Mouse (Mus musculus) Muller cell, postnatal 12 days (primary cell): ENCODE measurements around the gene Swsap1.

ENCODE experiments used
- DNase-seq: peaks from one replicate; pipeline ENCODE4 v3.0.0-alpha.2; 2015; ENCODE audit errors: inconsistent ontology term

Gene Swsap1

GRCm38 (mm10) chr9:21955570-21956281 is at the start of gene Swsap1:
Gene Swsap1, plus strand, starts transcription at chr9:21955755.
- peak; percentile 97 for DNase-seq

GRCm38 (mm10) chr9:21908216-21908615 is 47.3 kb upstream of the Swsap1 start:
- DNase-seq = no peak

GRCm38 (mm10) chr9:21909474-21910223 is 45.9 kb upstream of the Swsap1 start:
- DNase-seq = no peak

DNA sequence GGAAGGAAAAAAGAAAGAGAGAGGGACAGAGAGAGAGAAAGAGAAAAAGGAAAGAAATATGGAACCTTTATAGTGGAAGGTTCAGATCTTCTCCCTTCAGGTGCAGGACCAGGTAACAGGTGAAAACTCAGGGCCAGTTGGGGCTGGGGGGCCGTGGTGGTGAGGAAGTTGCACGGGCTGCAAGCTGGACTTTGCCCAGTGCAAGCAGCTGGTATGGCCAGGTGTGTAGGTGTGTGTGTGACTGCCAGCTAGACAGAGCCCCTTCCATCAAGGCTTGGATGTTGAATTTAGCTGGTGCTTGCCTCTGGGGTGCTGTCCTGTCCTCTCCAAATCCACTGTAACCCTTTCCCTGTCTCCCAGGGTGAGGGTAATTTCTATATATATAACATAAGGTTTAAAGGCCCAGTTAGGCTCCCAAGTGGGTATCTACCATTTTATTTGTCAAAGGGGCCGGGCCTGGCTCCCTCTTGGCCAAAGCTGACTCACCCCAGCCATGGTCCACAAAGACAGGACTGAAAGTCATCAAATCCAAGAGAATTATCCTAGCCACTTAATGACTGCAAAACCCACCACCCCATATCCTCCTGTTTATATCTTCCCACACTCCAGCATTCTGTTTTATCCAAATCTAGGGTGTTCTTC is 38.6 kb upstream of the Swsap1 start:
- DNase-seq = no peak

GRCm38 (mm10) chr9:21917493-21918034 is 38.0 kb upstream of the Swsap1 start:
- DNase-seq = peak; percentile 9

GRCm38 (mm10) chr9:21918035-21918592 is 37.4 kb upstream of the Swsap1 start, which contains the start of gene Rab3d:
Gene Rab3d, minus strand, starts transcription at chr9:21918192.
- peak; percentile 98 for DNase-seq

GRCm38 (mm10) chr9:21918692-21919384 is 36.7 kb upstream of the Swsap1 start:
- DNase-seq = no peak

DNA sequence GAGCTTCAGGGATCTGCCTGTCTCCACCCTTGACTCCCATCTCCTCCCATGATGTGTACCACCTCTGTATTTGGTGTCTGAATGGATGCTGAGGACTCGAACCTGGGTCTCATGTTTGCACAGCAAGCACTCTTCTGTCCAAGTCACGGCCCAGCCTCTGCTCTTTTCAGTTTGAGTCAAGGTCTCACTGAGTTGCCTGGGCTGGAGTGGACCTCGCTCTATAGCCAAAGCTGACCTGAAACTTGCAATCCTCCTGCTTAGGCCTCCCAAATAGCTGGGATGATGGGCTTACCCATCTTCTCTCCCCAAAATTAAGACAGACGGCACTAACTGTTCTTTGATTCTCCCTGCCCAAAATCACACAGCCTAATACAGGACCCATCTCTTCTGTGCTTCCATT is 32.5 kb upstream of the Swsap1 start:
- DNase-seq = no peak

- DNase-seq = no peak
Measured at GRCm38 (mm10) chr9:21923490-21924098, 32.0 kb upstream of the Swsap1 start.

DNA sequence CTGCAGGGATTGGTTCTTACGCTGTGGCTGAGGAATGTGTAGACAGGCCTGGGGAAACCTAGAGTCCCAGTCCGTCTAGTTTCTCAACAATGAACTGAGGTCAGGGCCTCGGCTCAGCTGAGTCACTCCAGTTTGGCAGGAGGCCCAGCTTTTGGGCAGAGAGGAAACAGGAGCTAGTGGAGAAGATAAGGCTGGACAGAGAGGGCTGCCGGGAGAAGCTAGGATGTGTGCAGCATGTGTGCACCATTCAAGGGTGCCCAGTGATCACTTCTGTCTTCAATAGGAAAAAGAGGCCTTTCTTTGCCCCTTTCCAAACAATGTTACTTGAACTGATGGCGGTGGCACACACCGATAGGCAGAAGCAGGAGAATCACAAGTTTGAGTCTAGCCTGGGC is 31.5 kb upstream of the Swsap1 start:
- DNase-seq = peak; percentile 91

- no peak for DNase-seq
Measured at GRCm38 (mm10) chr9:21925034-21925433, 30.5 kb upstream of the Swsap1 start.

DNA sequence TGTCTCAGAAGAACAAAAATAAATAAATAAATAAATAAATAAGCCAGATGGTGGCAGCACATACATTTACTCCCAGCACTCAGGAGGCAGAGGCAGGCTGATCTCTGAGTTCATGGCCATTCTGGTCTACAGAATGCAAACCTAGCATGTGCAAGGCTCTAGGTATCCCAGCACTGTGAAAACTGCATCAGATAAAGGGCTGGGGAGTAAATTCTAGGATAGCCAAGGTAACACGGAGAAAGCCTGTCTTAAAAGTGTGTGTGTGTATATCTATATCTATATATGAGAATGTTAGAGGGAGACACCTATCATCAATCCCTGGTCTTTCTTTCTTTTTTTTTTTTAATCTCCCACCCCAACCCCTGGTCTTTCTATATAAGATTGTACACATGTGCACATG is 30.0 kb upstream of the Swsap1 start:
- DNase-seq = no peak

DNA sequence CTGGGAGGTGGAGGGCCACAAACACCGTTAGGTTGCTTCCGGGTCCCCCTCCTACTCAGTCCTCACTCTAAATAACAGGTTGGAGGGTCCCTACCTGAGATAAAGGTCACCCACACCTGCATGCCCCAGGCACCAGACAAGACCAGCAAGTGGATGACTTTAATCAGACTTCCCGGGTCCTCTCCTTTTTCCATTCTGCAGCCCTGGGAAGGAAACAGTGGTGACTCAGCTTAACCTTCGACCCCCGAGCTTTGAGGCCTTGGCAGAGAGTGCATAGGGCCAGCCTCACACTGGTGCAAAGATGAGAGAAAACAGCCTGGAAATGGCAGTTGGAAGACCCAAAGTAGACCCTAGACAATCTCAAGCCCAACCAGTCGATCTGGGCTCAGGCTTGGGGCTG is 29.4 kb upstream of the Swsap1 start:
- peak; percentile 26 for DNase-seq

DNA sequence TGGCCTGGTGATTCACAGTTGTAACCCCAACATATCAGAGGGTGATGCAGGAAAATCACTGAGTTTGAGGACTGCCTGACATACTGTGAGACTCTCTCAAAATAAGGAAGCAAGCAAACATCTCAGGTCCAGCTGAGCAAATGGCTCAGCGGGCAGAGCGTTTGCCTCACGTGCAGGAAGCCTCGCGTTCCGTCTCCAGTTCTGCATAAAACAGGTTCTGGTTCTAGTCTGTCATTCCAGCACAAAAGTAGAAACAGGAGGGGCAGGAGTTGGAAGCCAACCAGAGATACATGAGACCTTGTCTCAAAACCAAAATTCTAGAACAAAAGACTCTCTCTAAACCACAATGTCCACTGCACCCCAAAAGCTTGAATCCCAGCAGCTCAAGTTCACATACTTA is 28.8 kb upstream of the Swsap1 start:
- DNase-seq = no peak

GRCm38 (mm10) chr9:21927208-21927753 is 28.3 kb upstream of the Swsap1 start, which contains the start of the genes Ccdc159 and Tmem205:
Gene Ccdc159, plus strand, starts transcription at chr9:21927471.
Gene Tmem205, minus strand, starts transcription at chr9:21927556.
- DNase-seq = peak; percentile 97

GRCm38 (mm10) chr9:21929208-21929607 is 26.3 kb upstream of the Swsap1 start:
- DNase-seq = no peak

DNA sequence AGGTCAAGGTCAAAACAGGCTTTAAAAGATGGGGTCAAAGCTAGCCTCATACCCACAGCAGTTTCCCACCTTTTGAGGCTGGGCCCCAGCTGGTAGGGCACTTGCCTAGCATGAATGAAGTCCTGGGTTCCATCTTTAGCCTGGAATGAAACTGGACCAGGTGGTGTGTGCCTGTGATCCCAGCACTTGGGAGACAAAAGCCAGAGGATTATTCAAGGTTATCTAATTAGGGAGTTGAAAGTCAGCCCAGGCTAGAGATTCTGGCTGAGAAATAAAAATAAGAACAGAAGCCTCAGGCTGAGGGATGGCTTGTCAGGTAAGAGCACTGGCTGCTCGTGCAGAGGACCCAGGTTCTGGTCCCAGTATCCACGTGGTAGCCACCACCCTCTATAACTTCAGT is 23.5 kb upstream of the Swsap1 start:
- DNase-seq = no peak

DNA sequence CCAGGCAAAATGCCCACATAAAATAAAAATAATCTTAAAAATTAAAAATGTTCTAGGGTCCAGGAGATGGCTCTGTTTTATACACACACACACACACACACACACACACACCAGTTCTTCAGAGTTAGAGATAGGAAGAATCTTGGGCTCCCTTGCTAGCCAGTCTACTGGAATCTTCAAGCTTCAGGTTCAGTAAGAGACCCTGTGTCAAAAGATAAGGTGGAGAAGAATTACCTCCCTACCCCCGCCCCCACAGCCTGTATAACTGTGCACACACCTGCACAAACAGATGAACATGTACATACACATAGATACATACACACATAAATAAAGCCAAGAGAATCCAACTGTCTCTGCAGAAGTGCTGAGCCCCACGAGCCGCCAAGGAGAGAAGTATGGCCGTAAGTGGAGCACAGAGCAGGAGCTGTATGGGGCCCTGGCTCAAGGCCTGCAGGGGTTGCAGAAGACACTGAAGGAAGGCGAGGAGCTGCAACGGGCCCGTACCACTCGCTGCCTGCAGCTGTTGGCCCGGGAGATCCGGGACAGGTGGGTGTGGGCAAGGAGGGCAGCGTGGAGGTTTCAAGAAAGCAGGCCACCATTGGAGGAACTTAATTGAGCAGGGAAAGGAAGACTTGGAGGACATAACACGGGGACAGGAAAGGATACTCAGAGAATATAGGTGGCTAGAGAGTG is 23.0 kb upstream of the Swsap1 start:
- DNase-seq = no peak

DNA sequence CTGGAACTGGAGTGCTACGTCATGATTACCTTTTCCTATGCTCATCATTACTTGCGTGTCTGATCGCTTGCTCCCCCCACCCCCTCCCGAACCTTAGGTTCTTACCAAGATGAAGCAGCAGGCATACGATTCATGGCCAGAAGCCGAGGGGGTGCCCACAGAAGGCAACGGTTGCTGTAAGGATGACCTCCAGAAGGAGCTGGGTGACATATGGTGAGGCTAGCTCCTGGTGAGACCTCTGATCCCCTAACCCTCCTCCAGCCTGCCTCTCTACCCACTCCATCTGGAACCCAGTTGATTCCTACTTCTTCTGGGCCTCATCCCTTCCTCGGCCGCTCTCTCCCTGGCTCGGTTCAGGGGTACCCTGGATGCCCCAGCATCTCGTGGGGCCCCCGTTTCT is 21.5 kb upstream of the Swsap1 start:
- DNase-seq = no peak
